Mouse (Mus musculus): ENCODE data around the gene Tbc1d8.

The Tbc1d8 gene

DNA sequence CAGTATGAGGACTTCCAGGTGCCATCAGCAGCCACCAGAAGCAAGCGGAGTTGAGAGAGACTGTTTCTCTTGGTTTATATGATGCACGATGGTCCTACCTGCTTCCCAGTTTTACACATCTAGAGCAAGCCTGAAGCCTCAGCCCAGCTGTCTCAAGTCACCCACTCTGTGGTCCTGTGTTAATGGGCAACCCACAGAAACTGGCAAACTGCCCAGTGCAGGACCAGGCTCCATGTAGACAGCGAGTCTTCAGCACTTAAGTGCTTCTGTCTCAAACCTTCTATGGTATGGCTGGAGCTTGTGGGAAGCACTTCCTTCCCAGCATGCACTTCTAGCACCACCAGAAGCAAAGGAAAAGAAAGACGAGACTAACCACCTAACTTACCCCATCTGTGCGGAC lies 30.3 kb downstream of the Tbc1d8 start:
- in situ Hi-C loops (cut with MboI, MseI), result loop anchor here (25.0 kb wide), 1 partner anchor 1236 kb away; no protein-coding TSS in a partner anchor

DNA sequence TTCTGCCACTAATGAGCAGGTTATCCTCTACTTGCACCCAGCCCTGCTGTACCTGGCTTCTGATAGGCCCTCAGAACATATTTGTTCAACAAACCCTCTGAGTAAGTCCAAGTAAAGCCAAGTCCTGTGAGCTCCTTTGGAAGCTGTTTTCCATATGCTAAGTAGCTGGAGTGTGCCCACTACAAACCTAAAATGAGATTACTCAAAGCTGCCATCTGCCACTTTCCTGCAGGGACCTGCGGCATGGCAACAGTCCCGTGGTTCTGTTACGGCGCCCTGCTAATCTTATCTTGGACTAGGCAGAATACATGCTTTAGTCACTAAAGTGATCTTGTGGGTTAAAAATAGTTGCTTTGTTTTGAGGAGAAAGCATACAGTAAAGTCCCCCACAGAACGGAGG lies 32.4 kb downstream of the Tbc1d8 start:
- in situ Hi-C loops (cut with MboI, MseI), result loop anchor here (25.0 kb wide), 1 partner anchor 1234 kb away; no protein-coding TSS in a partner anchor

DNA sequence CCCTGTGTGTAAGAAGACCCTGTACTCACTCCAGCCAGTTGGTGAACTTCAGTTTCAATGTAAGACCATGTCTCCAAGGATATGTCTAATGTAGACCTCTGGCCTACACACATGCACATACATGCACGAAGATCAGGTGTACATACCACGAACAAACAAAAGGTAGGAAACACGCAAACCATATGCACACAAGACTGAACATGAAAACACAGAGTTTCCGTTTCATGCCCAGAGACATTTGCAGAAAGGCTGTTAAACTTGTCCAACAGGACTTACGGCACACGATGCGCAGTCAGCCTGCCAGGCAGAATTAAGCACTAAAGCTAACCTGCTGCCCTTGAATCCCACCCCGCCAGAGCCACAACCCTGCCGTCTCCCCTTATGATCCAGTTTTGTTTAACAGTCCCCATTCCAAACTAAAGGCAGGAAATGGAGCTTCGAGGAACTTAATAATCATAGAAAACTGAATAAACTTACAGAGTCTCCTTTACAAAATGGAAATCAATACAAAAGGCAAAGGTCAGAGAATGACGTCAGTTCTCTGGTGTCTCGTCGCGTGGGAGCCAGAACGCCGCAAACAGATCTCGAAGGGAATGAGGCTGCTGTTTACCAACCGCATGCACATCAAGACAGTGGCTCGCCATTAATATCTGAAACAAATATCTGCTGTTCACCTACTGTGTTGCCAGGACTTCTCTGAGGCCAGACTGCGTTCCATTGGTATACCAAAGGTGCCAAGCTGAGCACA lies 33.1 kb downstream of the Tbc1d8 start:
- in situ Hi-C loops (cut with MboI, MseI), result loop anchor here (25.0 kb wide), 1 partner anchor 1233 kb away; no protein-coding TSS in a partner anchor

DNA sequence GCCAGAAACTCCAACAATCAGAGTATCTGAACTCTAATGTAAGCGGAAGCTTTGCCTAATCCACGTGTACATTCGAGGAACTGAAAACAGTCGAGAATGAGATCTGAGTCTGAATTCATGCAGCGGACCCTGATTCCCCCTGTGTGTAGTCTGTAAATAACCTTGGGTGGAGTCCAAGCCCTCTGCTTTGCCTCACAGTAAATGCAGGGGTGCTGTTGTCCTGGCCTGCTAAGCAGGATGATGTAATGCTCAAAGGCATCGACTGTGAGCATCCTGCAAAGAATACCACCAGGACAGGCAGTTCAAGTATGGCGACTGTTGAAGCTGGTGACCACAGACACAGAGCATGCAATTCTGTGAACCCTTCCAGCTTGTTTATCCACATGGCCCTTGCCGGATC lies 34.8 kb downstream of the Tbc1d8 start:
- in situ Hi-C loops (cut with MboI, MseI), result loop anchor here (25.0 kb wide), 1 partner anchor 1231 kb away; no protein-coding TSS in a partner anchor

DNA sequence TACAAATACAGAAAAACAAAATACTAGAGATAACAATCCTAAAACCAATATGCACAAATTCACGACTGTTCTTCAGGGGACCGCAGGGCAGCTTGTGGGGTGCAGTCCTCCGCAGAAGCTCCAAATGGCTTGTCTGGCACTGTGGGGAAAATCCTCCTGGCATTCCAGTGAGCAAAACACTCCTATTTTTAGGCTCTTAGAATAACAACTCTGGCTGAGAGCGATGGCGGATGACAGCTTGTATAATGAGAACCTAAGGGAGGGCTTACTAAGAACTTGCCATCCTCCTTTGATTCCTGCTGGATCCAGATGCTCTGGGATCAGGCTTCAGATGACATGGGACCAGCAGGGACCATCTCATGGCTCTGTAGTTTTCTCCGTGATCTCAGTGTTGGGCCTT lies 36.9 kb downstream of the Tbc1d8 start:
- in situ Hi-C loops (cut with MboI, MseI), result loop anchor here (25.0 kb wide), 1 partner anchor 1229 kb away; no protein-coding TSS in a partner anchor

DNA sequence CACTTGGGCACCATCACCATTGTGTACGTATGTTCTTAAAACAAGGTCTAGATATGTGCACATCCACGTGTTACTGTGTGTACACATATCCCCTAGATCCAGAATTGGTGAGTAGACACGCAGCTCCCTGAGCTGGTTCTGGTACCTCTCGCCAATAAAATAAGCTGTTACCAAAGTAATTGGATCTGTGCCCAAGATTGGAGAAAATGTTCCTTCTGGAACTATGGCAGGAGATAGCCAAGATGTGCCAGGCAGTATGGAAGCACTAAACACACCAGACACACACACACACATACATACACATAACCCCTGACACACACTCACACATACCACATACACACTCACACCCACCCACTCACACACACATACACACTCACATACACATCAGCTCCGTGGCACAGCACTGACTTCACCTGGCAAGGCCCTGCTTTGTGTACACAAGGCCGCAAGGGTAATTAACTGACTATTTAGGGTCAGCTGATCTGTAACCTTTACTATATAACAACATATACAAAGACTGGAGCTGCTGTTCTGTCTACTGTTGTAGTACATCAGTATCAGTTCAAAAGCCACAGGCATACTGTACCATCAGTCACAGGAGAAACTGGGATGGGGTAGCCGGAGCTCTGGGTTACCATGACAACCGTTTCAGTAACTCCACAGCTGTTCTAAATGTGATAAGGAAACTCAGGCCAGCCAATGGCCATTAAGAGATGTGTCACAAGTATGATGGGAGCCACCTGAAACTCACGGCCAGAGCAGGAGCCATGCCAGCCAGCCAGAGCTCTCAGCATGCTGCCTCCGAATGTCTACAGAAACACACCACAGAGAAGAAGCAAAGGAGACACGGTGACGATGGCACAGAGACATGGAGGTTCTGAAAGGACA lies 38.6 kb downstream of the Tbc1d8 start:
- in situ Hi-C loops (cut with MboI, MseI), result loop anchor here (25.0 kb wide), 1 partner anchor 1228 kb away; no protein-coding TSS in a partner anchor

DNA sequence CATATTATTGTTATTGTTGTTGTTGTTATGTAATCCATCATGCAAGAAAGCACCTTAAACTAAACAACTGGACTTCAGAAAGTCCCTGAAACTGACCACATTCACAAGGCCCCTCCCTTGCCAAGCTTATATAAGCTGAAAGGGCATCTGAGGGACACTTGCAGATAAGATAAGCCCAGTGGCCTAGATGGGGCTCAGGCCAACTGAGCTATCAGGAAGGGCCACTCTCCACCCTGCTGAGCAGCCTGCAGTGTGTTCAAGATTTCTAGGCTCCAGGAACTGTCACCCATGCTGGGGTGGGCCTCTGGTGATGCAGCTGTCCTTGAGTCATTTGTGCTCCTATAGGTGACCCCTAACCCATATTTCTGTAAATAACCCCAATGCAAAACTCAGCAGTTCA lies 39.9 kb downstream of the Tbc1d8 start:
- in situ Hi-C loops (cut with MboI, MseI), result loop anchor here (25.0 kb wide), 1 partner anchor 1226 kb away; no protein-coding TSS in a partner anchor

DNA sequence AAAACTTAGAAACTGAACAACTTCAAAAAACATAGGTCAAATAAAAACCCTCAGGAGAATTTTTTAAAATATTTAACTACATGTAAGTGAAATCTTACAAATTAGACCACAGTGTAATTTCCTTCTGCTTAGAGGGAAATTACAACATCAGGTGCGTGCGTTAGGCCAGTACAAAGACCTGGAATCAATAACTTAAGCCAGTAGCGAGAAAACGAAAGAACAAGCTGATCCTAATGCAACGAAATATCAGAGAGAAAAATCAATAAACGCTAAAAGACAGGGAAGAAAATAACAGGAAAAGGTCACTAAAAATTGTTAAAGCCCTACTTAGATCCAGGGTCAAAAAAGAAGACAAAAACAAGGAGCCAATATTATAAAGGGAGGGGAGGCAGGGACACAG lies 44.3 kb downstream of the Tbc1d8 start:
- in situ Hi-C loops (cut with MboI, MseI), result loop anchor here (25.0 kb wide), 1 partner anchor 1222 kb away; no protein-coding TSS in a partner anchor

DNA sequence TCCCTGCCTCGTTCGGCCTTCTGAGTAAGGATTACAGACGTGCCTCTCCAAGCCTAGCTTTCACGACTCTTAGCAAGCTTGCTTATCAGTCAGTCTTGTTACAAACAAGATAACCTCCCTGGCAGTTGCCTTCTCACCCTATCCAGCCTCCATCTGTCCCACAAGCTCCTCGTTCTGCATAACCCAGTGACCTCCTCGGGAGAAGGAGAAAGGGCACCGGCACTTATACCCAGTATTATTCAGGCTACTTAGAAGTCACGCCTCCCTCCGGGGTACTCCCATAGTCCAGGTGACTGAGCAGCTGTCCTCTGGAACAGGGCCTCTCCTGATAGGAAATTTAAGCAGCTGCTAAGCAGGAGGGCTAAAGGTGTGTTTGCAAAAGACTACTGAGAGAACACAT lies 48.5 kb downstream of the Tbc1d8 start:
- in situ Hi-C loops (cut with MboI, MseI), result loop anchor here (25.0 kb wide), 1 partner anchor 1218 kb away; no protein-coding TSS in a partner anchor

DNA sequence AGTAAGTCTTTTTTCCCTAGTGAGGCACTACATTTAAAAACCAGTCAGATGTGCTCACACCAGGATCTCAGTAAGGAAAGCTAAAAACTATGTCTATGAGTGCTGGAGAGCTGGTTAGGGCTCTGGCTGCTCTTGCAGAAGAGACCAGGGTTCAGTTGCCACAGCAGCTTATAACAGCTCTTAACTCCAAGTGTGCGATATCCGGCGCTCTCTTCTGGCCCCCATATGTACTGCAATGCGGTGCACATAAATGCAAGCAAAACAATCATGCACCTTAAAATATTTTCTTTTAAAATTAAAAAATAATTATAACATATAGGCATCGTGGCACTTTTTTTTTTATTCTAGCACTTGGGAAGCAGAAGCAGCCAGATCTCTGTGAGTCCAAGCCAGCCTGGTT lies 49.5 kb downstream of the Tbc1d8 start:
- in situ Hi-C loops (cut with MboI, MseI), result loop anchor here (25.0 kb wide), 1 partner anchor 1217 kb away; no protein-coding TSS in a partner anchor

DNA sequence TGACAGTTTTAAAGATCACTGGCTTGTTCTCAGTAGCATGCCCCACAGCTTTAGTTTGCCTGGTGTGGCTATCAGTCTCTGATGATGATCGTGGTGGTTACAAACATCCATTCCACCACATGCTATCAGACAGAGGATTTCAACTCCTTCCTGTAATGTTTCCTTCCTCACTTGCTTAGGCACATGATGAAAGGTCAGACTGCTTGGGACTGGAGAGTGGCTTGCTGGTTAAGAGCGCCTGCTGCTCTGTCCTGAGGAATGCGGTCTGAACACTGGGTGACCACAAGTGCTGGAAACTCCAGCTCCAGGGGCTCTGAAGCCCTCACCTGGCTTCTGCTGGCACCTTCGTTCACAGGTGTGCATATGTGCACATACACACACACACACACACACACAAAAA lies 50.3 kb downstream of the Tbc1d8 start:
- in situ Hi-C loops (cut with MboI, MseI), result loop anchor here (25.0 kb wide), 1 partner anchor 1216 kb away; no protein-coding TSS in a partner anchor

DNA sequence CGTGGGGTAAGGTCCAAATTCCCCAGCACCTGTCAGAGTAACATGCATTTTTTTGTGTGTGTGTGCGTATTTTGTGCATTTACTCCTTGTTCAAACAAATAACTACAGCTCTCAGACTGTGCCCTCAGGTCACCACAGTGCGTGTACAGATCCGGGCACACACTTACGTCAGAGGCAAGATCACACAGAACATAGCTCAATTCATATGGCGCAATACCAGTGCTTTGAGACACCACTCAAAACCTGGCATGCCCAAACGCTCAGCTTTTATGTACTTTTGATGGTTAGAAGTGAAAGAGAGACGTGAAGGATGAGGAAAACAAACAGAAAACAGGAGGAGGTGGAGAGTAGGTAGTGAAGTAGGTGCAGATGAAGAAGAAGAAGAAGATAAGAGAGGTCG lies 53.1 kb downstream of the Tbc1d8 start:
- in situ Hi-C loops (cut with MboI, MseI), result loop anchor here (25.0 kb wide), 1 partner anchor 1213 kb away; no protein-coding TSS in a partner anchor

DNA sequence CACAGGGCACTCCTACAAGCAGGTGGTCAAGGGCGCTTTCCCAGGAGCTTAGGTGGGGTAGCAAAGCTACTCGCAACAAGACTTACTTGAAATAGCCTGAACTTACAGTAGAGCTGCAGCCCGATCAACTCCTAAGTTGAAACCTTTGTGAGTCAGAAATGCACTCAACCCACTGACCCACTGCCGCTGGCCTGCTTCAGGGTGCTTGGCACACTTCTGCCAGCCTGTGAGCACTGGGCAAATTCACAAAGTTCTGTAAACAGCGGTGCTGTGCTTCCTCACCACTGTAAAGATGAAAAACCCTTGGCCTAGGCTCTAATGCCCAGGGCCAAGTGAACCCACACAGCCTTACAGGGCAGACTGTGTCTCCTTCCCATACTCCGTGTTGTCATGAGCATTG lies 57.6 kb downstream of the Tbc1d8 start:
- in situ Hi-C loops (cut with MboI, MseI), result no loop called here

DNA sequence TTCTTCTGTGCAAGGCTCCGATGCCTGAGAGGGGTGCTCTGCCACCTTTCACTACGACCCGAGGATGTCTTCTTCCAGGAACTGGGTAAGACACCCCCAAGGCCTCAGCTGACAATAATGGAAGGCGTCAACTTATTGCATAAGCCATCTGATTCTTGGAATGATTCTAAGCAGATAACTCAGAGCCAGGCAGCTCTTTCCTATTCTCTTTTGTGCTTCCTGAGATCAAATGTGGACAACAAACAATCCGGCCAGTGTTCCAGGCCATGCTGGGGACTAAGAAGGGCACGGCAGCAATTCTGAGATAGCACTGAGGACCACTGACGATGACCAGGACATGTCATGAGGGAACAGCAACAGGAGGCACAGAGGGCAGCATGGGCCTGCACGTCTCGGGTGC lies 59.7 kb downstream of the Tbc1d8 start:
- in situ Hi-C loops (cut with MboI, MseI), result no loop called here

DNA sequence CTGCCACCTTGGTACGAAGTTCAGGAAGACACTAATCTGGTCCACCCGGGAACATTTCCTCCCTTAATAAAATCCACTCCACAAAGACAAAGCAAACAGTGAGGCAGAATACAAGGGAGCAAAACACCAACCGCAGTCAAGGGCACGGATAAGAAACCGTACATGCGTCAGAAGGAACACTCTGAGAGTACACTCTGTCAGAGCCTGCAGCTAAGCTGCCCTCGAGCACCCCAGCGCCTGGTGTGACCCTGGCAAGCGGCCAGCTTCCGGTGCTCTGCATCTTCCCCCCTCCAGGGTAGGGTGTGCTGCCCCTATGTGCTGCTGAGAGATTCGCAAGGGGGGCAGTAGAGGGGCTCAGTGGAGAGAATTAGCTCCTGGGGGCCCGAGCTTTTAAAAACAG lies 60.7 kb downstream of the Tbc1d8 start:
- in situ Hi-C loops (cut with MboI, MseI), result no loop called here

DNA sequence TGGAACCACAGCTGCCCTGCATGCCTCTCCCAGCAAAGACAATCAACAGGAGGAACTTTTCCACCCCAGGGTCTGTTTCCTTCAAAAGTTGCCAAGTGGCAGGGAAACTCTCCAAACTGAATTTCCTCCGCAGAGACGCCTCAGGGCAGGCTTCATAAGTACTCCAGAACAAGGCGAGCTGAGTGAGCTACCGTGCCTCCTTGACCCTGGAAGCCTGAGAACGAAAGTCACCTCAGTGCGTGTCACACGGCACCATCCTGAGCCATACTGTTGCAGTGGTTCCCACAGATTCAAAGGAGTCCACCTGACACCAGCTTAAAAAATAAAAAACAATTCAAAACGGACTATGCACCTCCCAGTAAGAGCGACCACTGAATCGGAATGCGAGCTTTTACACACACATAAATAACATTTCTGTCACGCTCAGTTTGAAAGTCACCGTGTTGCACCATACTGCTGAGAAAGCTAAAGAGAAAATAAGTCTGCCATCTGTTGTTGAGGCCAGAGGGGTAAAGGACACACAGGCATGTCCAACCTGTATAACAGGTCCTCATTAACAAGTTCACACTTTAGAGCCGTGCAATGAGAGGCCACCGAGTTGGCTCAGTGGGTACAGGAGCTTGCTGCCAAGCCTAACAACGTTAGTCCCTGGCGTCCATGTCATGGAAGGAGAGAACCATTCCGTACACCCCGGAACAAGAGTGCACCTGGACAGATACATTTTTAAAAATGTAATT lies 68.3 kb downstream of the Tbc1d8 start:
- in situ Hi-C loops (cut with MboI, MseI), result no loop called here

DNA sequence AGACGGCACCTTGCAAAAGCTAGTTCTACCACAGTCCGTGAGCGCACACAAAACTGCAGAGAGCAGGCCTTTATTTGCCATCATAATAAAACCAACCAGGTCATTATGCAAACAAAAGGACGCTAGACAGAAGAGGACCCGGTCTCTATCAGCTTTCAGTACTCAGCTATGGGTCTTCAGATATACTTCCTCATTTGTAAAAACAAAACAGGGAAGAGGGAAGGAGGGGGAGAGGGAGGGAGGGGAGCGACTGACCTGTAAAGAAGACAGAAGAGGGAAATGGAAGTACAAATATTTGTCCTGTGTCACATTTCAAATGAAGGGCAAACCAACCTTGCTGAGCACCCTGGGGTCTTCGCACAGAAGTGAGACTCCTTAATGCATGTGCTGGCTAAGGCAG lies 69.9 kb downstream of the Tbc1d8 start:
- in situ Hi-C loops (cut with MboI, MseI), result no loop called here

DNA sequence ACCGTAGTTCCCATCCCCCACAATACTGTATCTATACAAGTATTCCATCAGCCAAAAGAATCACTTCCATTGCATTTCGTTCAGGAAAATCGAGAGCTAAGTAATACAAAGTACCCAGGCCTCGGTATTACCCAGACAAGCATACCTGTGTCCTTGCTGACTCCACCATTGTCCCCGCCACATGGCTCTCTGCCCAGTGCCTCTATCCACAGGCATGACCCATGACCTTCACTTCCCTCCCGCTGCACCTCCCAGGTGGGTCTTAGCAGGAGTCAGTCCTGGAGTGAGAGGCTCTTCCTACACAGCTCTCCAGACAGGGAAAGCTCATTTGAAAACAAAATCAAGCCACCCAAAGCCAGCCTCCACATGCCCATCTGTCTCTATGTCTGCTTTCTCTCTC lies 70.4 kb downstream of the Tbc1d8 start:
- in situ Hi-C loops (cut with MboI, MseI), result no loop called here

DNA sequence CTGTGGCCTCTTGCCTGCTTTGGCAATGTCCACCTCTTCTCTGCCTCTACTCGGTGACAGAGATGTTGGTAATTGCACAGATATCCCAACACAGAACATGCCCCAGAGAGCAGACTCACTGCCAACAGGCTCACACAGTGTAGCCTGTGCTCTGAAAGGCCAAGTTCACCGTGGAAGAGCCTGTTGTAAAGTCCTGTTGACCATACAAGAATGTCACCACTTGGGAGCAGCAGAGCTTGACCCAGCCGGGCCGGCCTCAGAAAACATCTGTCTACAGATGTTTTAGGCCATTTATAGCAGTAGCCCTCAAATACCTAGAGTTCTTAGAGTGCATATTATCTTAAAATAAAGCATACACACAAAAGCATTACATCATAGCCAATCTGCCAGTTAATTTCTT lies 71.4 kb downstream of the Tbc1d8 start:
- in situ Hi-C loops (cut with MboI, MseI), result no loop called here

DNA sequence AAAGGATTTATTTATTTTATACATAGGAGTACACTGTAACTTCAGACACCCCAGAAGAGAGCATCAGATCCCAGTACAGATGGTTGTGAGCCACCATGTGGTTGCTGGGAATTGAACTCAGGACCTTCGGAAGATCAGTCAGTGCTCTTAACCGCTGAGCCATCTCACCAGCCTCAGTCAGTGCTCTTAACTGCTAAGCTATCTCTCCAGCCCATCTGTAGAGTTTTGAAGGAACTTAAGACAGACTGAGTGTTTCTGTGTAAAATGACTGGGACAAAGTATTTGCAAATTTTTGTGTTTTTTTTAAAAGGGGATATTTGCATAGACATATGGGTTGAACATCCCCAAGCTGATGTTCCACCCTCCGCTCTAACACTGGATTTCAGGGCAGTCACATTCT lies 78.4 kb downstream of the Tbc1d8 start:
- in situ Hi-C loops (cut with MboI, MseI), result no loop called here

DNA sequence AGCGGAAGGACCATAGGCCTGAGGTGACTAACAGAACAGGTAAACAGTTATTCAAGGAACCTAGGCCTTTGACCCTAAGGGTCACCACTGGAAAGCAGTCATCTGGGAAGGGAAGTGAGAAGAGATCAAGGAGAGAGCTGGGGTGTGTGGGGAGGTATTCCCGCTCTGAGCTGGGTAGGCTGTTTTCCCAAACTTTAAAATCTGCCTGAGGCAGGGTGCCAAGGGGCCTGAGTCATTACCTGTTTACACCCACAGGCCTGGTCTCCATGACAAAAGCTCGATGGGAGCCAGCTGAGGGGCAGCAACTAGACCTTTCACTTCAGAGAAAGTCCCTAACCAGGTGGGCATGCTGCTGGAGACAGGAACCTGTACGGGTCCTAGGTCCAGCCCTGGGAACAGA lies 79.3 kb downstream of the Tbc1d8 start:
- in situ Hi-C loops (cut with MboI, MseI), result no loop called here
